Mouse (Mus musculus): ENCODE measurements around the gene Map3k13. TPM values are rescaled to one million over a fixed set of nuclear protein-coding genes. Genes with fewer than 3 reads are reported as not detected.
"Not testable (repeated sequence)": the region's sequence is repeated elsewhere in the genome, so short reads cannot be mapped to it uniquely, and the experiment has no call there.

Gene Map3k13
- polyA plus RNA-seq, 1 experiment from 2014 or later, result 0.92 TPM

DNA sequence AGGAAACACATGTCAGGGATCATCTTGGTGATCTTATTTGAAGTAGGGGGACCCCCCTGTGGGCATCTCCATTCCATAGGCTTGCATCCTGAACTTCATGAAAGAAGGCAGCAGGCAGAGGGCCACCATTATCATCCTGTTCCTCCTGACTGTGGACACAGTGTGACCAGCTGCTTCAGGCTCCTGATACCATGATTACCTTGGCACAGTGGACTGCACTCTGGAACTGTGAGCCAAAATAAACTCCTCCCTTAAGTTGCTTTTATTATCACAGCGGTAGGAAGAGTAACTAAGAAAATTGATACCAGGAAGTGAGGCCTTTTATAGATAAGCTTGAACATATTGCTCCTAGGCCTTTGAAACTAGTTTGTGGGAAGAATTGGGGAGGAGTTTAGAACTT is 12.7 kb downstream of the Map3k13 start:
- no peak for ATAC-seq (ENCODE audit: insufficient number of reproducible peaks, insufficient read depth, low FRiP score, low read depth)
- Histone ChIP-seq H3K4me1 (ENCODE audit: control insufficient read depth in 2 of 2, insufficient read depth in 2 of 2, low read length in 2 of 2) (no peaks in the 10 kb centered on the region), H3K36me3 (ENCODE audit: control insufficient read depth, insufficient read depth, low read length) (peaks cover 17% of the 10 kb centered on the region), H3K27me3 (ENCODE audit: control insufficient read depth, insufficient read depth, low read length) (no peaks in the 10 kb centered on the region), H3K9me3 (ENCODE audit: control insufficient read depth, low read length) (0 out of 2 replicates have a peak, but pooled peaks cover 4% of the 10 kb centered on the region), H3K4me3 (ENCODE audit: control insufficient read depth in 1 of 2, insufficient read depth in 1 of 2, low read depth in 1 of 2, low read length in 2 of 2) (no peak overlapping the region), H3K4me2 (ENCODE audit: low read length) (no peak overlapping the region), H3K27ac (replicated peaks in 1 of 2; ENCODE audit: control insufficient read depth in 1 of 2, insufficient read depth in 1 of 2, low read depth in 2 of 2, low read length in 2 of 2) (no peak overlapping the region), H3K9ac (ENCODE audit: low read length) (no peak overlapping the region)
- 71% methylated on average over 1 of the region's 1 CpGs for WGBS

DNA sequence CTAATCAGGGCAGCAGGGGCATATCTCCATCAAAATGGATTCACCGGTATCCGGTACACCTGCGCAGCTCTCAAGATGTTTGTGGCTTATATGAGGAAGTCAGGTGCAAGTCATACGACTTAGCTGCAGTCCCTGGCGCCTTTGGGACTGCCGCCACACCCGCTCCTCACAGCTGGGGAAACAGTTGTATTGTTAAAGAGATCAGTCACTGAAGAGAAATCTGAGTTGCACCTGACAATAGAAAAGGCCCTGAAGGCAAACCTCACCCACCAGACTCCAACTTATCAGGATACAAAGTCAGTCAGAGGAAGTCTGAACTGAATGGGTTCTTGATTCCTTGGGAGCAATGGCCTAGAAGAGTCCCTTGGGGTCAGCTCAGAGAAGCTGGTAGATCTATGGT is 13.6 kb downstream of the Map3k13 start:
- not testable (repeated sequence) for H3K4me2 ChIP-seq (ENCODE audit: low read length); ATAC-seq (ENCODE audit: insufficient number of reproducible peaks, insufficient read depth, low FRiP score, low read depth); H3K9ac ChIP-seq (ENCODE audit: low read length); H3K9me3 ChIP-seq (ENCODE audit: control insufficient read depth, low read length); H3K27me3 ChIP-seq (ENCODE audit: control insufficient read depth, insufficient read depth, low read length); H3K4me1 ChIP-seq (ENCODE audit: control insufficient read depth in 2 of 2, insufficient read depth in 2 of 2, low read length in 2 of 2); H3K27ac ChIP-seq (replicated peaks in 1 of 2; ENCODE audit: control insufficient read depth in 1 of 2, insufficient read depth in 1 of 2, low read depth in 2 of 2, low read length in 2 of 2); H3K4me3 ChIP-seq (ENCODE audit: control insufficient read depth in 1 of 2, insufficient read depth in 1 of 2, low read depth in 1 of 2, low read length in 2 of 2)
- H3K36me3 ChIP-seq (ENCODE audit: control insufficient read depth, insufficient read depth, low read length), result peaks cover 11% of the 10 kb centered on the region; the same call in 1 of the 2 replicates
- 83% methylated on average over 7 of the region's 7 CpGs for WGBS

DNA sequence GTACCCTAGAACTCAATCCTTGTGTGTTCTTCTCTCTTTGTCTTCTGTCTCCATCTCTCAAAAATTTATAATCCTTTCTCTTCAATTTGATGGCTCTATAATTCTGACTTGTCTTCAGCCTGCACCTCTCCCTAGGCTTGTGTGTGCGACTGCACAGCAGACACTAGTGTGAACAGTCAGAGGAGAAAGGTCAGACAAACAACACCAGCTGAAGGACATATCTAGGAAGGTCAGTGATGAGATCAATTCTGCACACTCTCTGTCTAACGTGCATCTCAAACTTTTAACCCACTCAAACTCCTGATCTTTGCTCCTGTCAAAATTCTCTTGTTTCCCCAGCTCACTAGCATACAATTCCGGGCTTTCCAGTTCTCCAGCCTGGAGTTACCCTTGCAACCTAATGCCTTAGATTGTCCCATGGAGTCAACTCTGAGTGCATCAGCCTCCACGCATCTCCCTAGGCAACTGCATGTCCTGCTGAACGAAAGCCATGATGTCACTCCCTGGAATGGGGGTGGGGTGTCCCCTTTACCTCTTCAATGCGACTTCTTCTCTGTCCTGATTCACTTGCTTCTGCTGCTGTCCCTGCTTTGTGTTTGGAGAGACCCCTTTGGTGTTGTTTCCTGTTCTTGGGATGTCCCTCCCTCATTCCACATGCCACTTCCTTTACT is 19.2 kb downstream of the Map3k13 start:
- H3K27me3 ChIP-seq (ENCODE audit: control insufficient read depth, insufficient read depth, low read length), result no peaks in the 10 kb centered on the region
- H3K36me3 ChIP-seq (ENCODE audit: control insufficient read depth, insufficient read depth, low read length), result peaks cover 6% of the 10 kb centered on the region; the same call in 1 of the 2 replicates
- H3K4me1 ChIP-seq (ENCODE audit: control insufficient read depth in 2 of 2, insufficient read depth in 2 of 2, low read length in 2 of 2), result no peaks in the 10 kb centered on the region; a peak in 1 of 4 replicates
- no peak overlapping the region for H3K27ac ChIP-seq (replicated peaks in 1 of 2; ENCODE audit: control insufficient read depth in 1 of 2, insufficient read depth in 1 of 2, low read depth in 2 of 2, low read length in 2 of 2)
- no peak overlapping the region for H3K4me3 ChIP-seq (ENCODE audit: control insufficient read depth in 1 of 2, insufficient read depth in 1 of 2, low read depth in 1 of 2, low read length in 2 of 2)
- H3K9ac ChIP-seq (ENCODE audit: low read length), result no peak overlapping the region
- no peaks in the 10 kb centered on the region for H3K9me3 ChIP-seq (ENCODE audit: control insufficient read depth, low read length)
- no peak for ATAC-seq (ENCODE audit: insufficient number of reproducible peaks, insufficient read depth, low FRiP score, low read depth)
- no peak overlapping the region for H3K4me2 ChIP-seq (ENCODE audit: low read length)
- WGBS, result 62% methylated on average over 6 of the region's 6 CpGs

DNA sequence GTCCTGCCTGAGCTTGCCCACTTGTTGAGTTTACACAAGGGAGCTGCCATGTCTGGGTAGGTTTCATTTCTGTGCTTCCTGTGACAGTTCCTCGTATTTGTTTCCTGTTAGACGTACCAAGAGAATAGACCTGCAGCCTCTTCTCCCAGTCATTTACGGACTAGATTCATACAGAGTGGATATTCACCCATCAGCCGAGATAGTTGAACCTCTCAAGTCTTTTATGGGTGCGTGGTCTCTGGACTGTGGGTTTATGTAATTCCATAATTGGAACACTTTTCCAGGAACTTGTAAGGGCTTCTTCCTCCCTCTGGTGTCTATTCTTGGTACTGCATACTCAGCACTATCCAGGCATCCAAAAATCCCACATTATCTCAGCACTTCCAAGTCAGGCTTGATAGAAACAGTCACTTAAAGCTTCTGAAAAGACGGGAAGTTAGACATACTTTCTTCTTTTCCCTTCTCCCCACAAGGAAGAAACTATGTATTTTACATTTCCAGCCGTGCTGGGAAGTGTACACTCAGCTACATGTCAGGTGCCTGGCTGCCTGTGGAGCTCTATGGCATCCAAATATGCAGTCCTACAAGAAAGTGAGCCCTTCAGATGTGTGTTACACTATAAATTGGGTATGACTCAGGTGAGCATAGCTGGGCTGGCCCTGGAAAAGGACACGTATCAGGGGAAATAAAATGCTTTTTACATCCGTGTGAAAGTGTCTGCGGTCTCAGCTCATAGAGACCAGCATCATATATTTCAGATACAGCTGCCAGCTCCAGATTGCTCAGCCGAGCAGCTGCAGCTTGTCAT is 20.9 kb downstream of the Map3k13 start:
- no peak for ATAC-seq (ENCODE audit: insufficient number of reproducible peaks, insufficient read depth, low FRiP score, low read depth)
- H3K9me3 ChIP-seq (ENCODE audit: control insufficient read depth, low read length), result no peaks in the 10 kb centered on the region
- no peak overlapping the region for H3K27ac ChIP-seq (replicated peaks in 1 of 2; ENCODE audit: control insufficient read depth in 1 of 2, insufficient read depth in 1 of 2, low read depth in 2 of 2, low read length in 2 of 2)
- H3K4me3 ChIP-seq (ENCODE audit: control insufficient read depth in 1 of 2, insufficient read depth in 1 of 2, low read depth in 1 of 2, low read length in 2 of 2), result no peak overlapping the region
- H3K4me2 ChIP-seq (ENCODE audit: low read length), result peak overlapping the region; percentile 28; the same call in 1 of the 2 replicates
- no peaks in the 10 kb centered on the region for H3K27me3 ChIP-seq (ENCODE audit: control insufficient read depth, insufficient read depth, low read length)
- H3K4me1 ChIP-seq (ENCODE audit: control insufficient read depth in 2 of 2, insufficient read depth in 2 of 2, low read length in 2 of 2), result no peaks in the 10 kb centered on the region; a peak in 1 of 4 replicates
- H3K36me3 ChIP-seq (ENCODE audit: control insufficient read depth, insufficient read depth, low read length), result no peaks in the 10 kb centered on the region
- no peak overlapping the region for H3K9ac ChIP-seq (ENCODE audit: low read length)
- 60% methylated on average over 11 of the region's 11 CpGs for WGBS

DNA sequence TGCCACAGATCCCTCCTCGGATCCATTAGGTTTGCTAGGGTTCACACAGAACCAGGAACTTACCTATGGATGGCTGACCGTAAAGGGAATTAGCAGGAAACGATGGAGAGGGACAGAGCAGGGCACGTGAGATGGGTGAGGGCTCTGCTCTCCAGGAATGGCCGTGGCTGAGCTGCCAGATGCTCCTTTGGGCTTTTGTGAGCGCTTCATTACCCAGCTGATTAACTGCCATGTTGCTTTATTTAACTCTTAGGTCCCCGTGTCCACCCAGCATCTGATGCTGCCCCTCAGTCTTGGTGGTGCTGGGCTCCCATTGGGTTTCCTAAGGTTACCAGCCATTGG is 21.5 kb downstream of the Map3k13 start:
- 68% methylated on average over 7 of the region's 7 CpGs for WGBS
- Histone ChIP-seq H3K9me3 (ENCODE audit: control insufficient read depth, low read length) (no peaks in the 10 kb centered on the region), H3K27ac (replicated peaks in 1 of 2; ENCODE audit: control insufficient read depth in 1 of 2, insufficient read depth in 1 of 2, low read depth in 2 of 2, low read length in 2 of 2) (no peak overlapping the region), H3K4me1 (ENCODE audit: control insufficient read depth in 2 of 2, insufficient read depth in 2 of 2, low read length in 2 of 2) (no peaks in the 10 kb centered on the region; a peak in 1 of 4 replicates), H3K36me3 (ENCODE audit: control insufficient read depth, insufficient read depth, low read length) (no peaks in the 10 kb centered on the region), H3K9ac (ENCODE audit: low read length) (no peak overlapping the region), H3K4me3 (ENCODE audit: control insufficient read depth in 1 of 2, insufficient read depth in 1 of 2, low read depth in 1 of 2, low read length in 2 of 2) (no peak overlapping the region), H3K27me3 (ENCODE audit: control insufficient read depth, insufficient read depth, low read length) (no peaks in the 10 kb centered on the region), H3K4me2 (ENCODE audit: low read length) (no peak overlapping the region)
- no peak for ATAC-seq (ENCODE audit: insufficient number of reproducible peaks, insufficient read depth, low FRiP score, low read depth)

DNA sequence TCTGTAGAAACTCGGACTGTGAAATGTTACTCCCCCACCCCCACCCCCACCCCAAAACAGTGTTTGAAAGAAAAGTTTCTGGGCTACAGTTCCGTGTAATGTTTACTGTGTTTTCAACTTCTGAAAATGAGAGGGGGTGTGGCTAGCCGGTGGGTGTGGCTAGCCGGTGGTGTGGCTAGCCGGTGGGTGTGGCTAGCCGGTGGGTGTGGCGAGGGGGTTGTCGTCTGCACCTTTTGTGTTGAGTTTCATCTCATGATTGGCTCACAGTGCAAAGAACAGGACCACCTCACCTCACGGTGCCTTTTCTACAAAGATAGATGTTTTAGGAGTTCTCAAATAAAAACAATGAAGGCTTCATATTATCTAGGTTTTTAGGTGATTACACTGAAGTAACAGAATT is 24.0 kb downstream of the Map3k13 start:
- WGBS, result 39% methylated on average over 9 of the region's 9 CpGs
- Histone ChIP-seq H3K4me2 (ENCODE audit: low read length) (peak overlapping the region; percentile 22; the same call in 1 of the 2 replicates), H3K27me3 (ENCODE audit: control insufficient read depth, insufficient read depth, low read length) (no peaks in the 10 kb centered on the region), H3K9ac (ENCODE audit: low read length) (no peak overlapping the region), H3K9me3 (ENCODE audit: control insufficient read depth, low read length) (no peaks in the 10 kb centered on the region), H3K4me3 (ENCODE audit: control insufficient read depth in 1 of 2, insufficient read depth in 1 of 2, low read depth in 1 of 2, low read length in 2 of 2) (no peak overlapping the region), H3K27ac (replicated peaks in 1 of 2; ENCODE audit: control insufficient read depth in 1 of 2, insufficient read depth in 1 of 2, low read depth in 2 of 2, low read length in 2 of 2) (no peak overlapping the region), H3K36me3 (ENCODE audit: control insufficient read depth, insufficient read depth, low read length) (no peaks in the 10 kb centered on the region), H3K4me1 (ENCODE audit: control insufficient read depth in 2 of 2, insufficient read depth in 2 of 2, low read length in 2 of 2) (no peaks in the 10 kb centered on the region; a peak in 1 of 4 replicates)
- ATAC-seq (ENCODE audit: insufficient number of reproducible peaks, insufficient read depth, low FRiP score, low read depth), result no peak

DNA sequence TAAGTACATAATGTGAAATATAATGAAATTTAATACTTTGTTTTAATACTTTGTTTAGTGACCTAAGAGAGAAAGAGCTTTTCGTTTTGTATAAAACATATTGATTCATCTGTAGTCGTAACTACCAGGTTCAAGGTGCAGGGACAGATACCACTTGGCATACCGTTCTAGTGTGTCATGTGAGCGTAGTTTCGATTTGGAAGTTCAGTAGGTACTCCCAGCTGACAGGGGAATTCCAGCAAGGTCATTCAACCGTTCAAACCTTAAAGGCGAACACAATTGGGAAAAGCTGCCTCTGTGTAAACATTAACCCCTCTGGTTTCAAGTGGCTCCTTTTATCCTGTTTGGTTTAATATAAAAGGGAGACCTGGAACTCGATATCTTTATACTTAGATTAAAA is 24.5 kb downstream of the Map3k13 start:
- Histone ChIP-seq H3K9ac (ENCODE audit: low read length) (no peak overlapping the region), H3K27ac (replicated peaks in 1 of 2; ENCODE audit: control insufficient read depth in 1 of 2, insufficient read depth in 1 of 2, low read depth in 2 of 2, low read length in 2 of 2) (no peak overlapping the region), H3K4me3 (ENCODE audit: control insufficient read depth in 1 of 2, insufficient read depth in 1 of 2, low read depth in 1 of 2, low read length in 2 of 2) (no peak overlapping the region), H3K4me2 (ENCODE audit: low read length) (peak overlapping the region; percentile 22; the same call in 1 of the 2 replicates), H3K4me1 (ENCODE audit: control insufficient read depth in 2 of 2, insufficient read depth in 2 of 2, low read length in 2 of 2) (no peaks in the 10 kb centered on the region; a peak in 1 of 4 replicates), H3K9me3 (ENCODE audit: control insufficient read depth, low read length) (no peaks in the 10 kb centered on the region), H3K36me3 (ENCODE audit: control insufficient read depth, insufficient read depth, low read length) (no peaks in the 10 kb centered on the region), H3K27me3 (ENCODE audit: control insufficient read depth, insufficient read depth, low read length) (no peaks in the 10 kb centered on the region)
- WGBS, result 47% methylated on average over 8 of the region's 8 CpGs
- ATAC-seq (ENCODE audit: insufficient number of reproducible peaks, insufficient read depth, low FRiP score, low read depth), result no peak
